Comparison of ENCODE assay signal across 11 mouse cellular contexts in the genomic region with DNA sequence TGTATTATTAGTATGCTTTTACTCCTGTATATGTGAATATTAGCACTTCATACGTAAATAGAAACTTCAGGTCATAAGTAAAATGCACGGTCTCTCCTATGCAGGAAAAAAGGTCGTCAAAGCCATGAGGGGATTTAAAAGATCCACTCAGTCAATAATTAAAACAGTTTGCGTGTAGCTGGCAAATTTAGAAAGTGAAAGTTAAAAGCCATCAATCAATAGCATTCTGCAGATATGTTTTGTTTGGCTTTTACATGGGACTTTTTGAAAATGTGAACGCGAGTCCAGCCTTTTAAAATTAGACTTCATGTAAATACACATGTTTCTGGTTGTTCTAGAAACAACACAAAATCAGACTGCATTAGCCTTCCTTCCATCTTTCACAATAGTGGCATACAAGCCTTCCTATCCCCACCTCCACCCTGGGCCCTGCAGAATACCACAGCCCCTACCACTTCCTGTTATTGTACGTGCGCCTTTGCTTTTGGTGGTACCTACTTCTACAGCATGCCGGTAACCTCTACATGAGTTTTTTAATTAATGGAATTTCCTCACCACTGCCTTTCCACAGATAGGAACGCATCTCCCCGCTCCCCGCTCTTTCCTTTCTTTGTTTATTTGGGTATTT. TPM values are rescaled to one million over a fixed set of nuclear protein-coding genes. Genes with fewer than 3 reads are reported as not detected.
DNase-seq lines count a peak whose midpoint lies in the region; ATAC-seq lines count a peak whose summit lies in the region.
"Had no signal": no experiment of that assay in that cellular context is flagged by ENCODE, and none has a peak within 500 bp of the region (broad histone marks: within the 10 kb centered on the region; RNA-seq: fewer than 3 reads in every experiment).

No protein-coding gene starts in this region.

- H3K4me1 ChIP-seq in hindbrain, embryonic 10.5 days (replicated peaks), result no peaks in the 10 kb centered on the region
- H3K4me1 ChIP-seq: midbrain, embryonic 12.5 days had no signal

- WGBS in hindbrain, embryonic 10.5 days, result 89% methylated on average over 12 of the region's 12 CpGs

- DNase-seq in CD4-positive helper T cell, adult 2 months (ENCODE audit: low read depth, low spot score), result peak; percentile 92
- DNase-seq in lung, postnatal 10 days, result peak; percentile 40
- DNase-seq in spleen, postnatal 14 days (ENCODE audit: low spot score in 2 of 2), result peak; percentile 16 to 40
- no peak for DNase-seq in hindbrain, embryonic 10.5 days (ENCODE audit: low spot score)
- DNase-seq in frontal cortex, adult 2 months (ENCODE audit: extremely low spot score in 1 of 2, low spot score in 1 of 2), result no peak
- DNase-seq in ovary, postnatal 14 days (ENCODE audit: low spot score), result no peak
- DNase-seq: embryo, embryonic 11 days; forebrain, postnatal 0 days had no signal

- no peaks in the 10 kb centered on the region for H3K27me3 ChIP-seq in hindbrain, embryonic 10.5 days (ENCODE audit: insufficient read depth, poor library complexity, severe bottlenecking)
- H3K27me3 ChIP-seq: midbrain, embryonic 12.5 days had no signal

- no peak overlapping the region for H3K4me3 ChIP-seq in hindbrain, embryonic 10.5 days
- H3K4me3 ChIP-seq: layer of hippocampus, adult 2 months; midbrain, embryonic 12.5 days had no signal

- no peak overlapping the region for H3K27ac ChIP-seq in hindbrain, embryonic 10.5 days
- H3K27ac ChIP-seq: layer of hippocampus, adult 2 months; midbrain, embryonic 12.5 days had no signal

- no peaks in the 10 kb centered on the region for H3K9me3 ChIP-seq in hindbrain, embryonic 10.5 days
- H3K9me3 ChIP-seq: midbrain, embryonic 12.5 days had no signal

- ATAC-seq in common myeloid progenitor, adult 5-6 weeks (replicated peaks; ENCODE audit: low read depth, poor library complexity, severe bottlenecking), result peak; percentile 99
- ATAC-seq: forebrain, postnatal 0 days had no signal

- H3K36me3 ChIP-seq in hindbrain, embryonic 10.5 days, result no peaks in the 10 kb centered on the region
- H3K36me3 ChIP-seq: midbrain, embryonic 12.5 days had no signal

RNA-seq across cellular contexts. Expression of a gene that starts 12.4 kb away (rescaled TPM):
- 15.7 and 18.7 TPM in 2 replicates for total RNA-seq in common myeloid progenitor, adult 5-6 weeks (2017)
- polyA plus RNA-seq in hindbrain, embryonic 10.5 days (2016; fragmentation: Nextera tagmentation; extraction: Ambion mirVana), result 6.4 and 7.7 TPM in 2 replicates
- polyA plus RNA-seq in frontal cortex, adult 2 months (2012; rRNA removed), result 22.5 and 24.6 TPM in 2 replicates

Comparison
In these comparisons a context has a peak if more than half of its experiments do, and no peak if none do; other contexts are left out.
1. DNase-seq: peak in CD4-positive helper T cell, adult 2 months (single experiment), lung, postnatal 10 days (single experiment) and spleen, postnatal 14 days (2 of 2); none in hindbrain, embryonic 10.5 days (single experiment), frontal cortex, adult 2 months (0 of 2) and ovary, postnatal 14 days (single experiment).